Mouse (Mus musculus) adrenal gland, adult 18-20 months (tissue): ENCODE data around the gene Phf14. TPM values are rescaled to one million over a fixed set of nuclear protein-coding genes. Genes with fewer than 3 reads are reported as not detected.

Source experiments
- DNase-seq, 2 experiments: peaks; one replicate each; pipeline ENCODE4 v3.0.0; 2021 to 2022; ENCODE audit warnings: low spot score in 2 of 2
- total RNA-seq, 2 experiments: library from RNA; stranded (reverse); gene quantifications; 1 replicate in 1 of 2; 2 replicates in 1 of 2; pipeline ENCODE4 v1.2.3; 2021

The Phf14 gene
- total RNA-seq, 2 experiments from 2014 or later: 20.3 to 27.3 TPM

DNA sequence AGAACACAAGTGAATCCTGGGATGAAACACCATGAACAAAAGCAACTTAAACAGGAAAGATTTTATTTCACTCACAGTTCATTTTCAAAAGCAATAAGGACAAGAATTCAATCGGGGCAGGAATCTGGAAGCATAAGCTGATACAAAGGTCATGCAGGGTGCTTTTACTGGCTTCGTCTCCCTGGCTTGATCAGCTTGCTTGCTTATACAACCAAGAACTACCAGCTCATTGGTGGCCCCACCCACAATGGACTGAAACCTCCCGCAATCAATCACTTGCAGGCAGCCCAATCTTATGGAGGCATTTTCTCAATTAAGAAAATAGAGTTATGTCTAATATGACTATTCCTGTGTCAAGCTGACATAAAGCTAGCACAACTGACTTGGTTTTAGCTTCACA, 112.5 kb downstream of the Phf14 start:
- DNase-seq: no peak

DNA sequence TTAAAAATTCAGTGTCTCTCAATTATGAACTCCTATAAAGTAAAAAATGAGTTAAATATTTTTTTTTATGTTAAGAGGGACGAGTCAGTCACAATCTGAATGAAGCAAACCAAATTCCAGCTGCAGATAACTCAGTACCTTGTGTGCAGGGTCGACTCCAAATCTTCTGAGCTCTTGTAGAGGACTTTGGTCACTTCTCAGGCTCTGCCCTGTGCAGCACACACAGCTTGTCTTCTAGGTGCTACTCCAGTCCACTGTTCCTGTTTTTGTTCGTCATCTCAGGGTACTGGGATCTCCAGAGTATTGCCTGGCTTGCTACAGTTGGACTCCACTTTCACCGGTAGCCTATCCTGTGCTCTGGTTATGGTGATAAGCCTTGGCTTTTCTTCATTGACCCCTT, 113.1 kb downstream of the Phf14 start:
- DNase-seq: no peak

DNA sequence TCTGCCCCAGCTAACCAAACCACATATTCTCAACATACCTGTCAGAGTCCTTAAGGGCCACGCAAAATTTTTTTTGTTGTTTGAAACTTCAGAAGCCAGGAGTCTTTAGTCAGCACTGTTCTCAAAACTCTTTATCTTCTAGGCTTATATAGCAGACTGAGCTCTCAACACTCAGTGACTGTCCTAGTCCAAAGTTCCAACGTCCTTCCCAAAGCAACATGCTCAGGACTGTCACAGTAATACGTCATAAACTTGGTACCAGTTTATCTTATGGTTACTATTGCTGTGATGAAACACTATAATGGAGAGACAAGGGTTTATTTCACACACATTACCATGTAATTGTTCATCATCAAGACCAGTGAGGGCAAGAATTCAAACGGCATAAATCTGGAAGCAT, 113.9 kb downstream of the Phf14 start:
- no peak for DNase-seq

DNA sequence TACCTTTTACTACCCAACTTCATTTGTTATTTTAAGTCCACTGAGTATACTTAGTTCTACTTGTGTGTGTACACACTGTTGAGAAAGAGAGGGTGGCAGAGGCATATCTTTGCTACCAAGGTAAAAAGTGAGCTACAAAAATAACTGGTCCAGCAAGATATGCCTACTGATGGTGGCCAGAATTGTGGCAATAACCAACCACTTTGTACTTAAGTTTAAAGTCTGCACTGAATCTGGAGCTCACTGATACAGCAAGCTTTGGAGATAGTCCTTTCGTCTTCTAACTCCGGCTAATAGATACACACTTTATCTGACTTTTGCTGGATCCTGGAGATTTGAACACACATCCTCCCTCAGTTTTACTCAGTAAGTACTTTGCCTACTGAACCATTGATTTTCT, 115.8 kb downstream of the Phf14 start:
- DNase-seq: no peak

DNA sequence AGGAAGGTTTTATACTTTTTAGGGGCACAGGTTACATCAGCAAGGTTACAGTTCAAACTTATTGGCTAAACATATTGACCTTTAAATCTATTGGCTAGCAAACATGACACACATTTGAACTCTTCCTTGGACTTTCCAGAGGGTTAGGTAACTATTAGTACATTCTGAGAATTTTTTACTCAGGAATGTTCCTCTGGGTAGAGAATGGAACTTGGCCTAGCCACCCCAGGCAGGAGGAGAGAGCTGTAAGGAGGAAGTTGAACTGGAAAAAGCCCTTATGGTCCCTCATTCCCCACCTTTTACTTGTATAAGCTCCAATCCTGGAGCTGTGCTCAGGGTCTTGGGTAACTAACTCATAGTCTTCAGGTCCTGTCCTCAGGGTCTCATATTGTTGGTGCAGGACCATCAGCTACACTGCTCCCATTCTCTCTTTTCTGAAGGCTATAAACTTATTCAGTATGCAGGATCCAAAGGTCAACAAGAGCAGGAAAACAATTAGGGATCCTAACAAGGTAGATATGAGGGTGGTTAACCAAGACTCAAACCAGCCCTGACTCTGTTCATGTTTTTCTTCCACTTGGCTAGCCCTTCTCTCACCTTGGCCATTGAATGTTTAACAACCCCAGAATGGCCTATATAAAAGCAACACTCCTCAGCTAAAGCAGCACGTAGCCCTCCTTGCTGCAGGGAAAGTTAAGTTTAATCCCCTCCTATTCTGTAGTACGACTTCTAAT, 119.4 kb downstream of the Phf14 start:
- no peak for DNase-seq

DNA sequence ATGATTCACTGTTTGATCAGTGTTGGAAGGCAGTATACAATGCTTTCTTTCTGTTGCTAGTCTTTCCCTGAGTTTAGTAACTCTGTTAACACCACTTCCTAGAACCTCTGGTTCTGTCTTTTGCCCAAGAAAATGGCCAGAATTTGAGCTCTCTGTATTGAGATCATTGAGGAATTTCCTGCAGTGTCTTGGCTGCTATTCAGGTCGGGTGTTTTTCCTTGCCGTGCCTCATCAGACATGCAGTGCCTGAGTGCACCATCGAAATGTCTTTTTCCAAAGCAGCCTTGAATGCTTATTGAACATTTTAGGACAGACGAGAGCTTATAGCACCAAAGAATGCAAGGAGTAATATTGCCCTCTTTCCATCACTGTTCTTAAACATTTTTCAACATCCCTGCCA, 127.0 kb downstream of the Phf14 start:
- no peak for DNase-seq

DNA sequence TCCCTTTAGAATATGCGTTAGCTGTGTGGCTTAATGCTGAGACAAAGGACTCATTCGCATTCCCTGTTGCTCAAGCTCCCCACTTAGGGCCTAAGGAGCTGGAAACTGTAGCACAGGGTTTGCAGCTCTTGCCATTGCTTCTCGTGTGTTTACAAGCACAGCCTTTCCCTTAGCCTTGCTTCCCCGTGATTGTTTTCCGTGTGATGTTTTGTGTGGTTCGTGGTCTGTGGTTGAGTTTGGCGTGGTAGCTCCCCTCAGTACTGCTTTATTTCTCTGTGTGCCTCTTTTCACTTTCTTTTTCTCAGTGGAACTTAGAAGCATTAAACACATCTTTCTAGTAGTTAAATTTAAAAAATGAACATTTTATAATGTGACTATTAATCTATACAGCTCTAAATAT, 130.7 kb downstream of the Phf14 start:
- DNase-seq: no peak

DNA sequence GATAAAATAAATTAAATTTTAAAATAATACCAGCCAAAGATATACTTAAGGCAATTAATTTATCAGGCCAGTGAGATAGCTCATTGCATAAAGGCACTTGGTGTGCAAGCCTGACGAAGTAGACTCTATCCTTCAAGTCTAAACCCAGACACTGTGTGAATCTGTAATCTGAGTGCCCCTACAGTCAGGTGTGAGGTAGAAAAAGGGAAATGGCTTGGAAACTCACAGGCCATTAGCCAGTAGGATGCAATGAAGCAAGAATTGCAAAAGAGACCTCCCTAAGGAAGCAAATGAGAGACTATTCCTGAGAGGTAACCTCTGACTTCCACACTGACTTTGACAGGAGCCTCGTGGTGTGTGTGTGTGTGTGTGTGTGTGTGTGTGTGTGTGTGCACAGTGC, 145.3 kb downstream of the Phf14 start:
- DNase-seq: no peak

DNA sequence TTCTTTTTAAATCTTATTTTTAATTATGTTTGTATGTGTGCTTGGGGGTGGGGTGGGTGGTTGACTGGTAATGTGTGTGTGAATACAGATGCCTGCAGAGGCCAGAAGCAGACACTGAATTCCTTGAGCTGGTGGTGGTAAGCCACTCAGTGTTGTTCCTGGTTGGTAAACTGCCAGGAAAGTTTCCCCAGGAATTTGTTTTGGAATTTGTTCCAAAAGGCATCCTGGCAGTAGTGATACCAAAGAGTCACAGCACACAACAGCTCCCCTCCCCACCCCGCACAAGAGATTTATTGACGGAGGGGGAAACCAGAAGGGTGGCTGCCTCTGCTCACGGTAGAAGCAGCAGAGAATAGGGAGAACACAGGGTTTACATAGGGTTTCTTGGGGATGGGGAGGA, 146.5 kb downstream of the Phf14 start:
- DNase-seq: no peak

DNA sequence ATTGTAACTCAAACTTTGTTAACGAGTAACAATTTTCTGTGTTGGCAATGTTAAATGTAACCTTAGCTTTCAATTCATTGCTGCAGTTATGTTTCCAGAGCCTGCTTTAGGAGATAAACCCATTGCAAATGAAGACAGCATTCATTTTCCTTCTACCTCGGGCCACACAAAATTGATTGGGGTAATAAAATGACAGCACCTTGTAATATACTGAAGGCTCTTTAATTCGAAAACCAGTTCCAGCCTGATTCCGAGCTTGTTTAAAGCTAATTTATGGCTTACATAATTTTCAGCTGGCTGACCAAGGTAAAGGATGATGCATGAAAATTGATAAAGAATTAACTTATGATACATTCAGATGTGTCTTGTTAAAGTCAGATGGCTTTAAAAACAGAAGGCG, 151.1 kb downstream of the Phf14 start:
- no peak for DNase-seq

DNA sequence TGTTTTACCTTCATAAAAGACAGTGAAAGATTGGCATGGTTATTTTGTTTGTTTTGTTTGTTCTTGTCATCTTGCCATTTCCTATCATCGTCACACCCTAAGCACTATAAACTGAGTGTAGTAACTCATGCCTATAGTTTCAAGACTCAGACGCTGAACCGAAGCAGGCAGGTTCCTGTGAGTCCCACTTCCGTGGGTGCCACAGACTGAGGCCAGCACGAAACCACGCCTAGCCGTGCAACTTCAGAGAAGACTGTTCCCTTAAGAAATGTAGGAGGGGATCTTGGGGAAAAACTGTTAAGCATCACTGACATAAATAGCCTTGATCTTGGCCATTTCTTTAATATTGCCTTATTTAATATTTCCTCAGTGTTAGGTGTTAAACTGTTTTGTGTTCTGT, 152.4 kb downstream of the Phf14 start:
- no peak for DNase-seq

DNA sequence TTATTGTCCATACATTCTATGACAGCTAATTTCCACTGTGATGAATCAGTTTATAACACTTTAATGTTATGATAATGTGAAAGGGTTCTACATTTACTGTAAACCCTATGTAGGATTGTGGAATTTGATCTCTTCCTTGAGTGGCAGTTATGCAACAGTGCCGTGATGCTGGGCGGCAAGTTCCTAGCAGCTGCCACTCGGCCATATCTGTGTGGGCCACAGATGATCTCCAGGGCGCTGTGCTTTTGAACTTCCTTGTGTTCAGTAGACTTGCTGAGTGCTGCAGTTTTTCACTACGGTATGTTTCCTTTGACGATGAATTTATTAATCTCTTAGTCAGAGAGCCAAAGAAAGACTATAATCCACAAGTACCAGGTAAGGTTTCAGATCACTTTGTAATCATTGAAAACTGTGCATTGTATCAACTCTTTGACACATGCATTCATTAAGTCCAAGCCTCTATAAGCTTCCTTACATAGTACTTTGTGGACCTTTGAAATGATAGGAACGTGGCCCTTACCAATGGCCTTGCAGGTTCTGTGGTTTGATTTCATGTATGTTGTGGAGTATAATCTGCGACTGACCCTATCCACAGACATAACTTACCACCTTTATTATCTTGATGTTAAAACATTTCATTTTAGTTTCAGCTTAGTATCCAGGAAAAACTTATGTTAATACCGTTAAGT, 153.0 kb downstream of the Phf14 start:
- no peak for DNase-seq

DNA sequence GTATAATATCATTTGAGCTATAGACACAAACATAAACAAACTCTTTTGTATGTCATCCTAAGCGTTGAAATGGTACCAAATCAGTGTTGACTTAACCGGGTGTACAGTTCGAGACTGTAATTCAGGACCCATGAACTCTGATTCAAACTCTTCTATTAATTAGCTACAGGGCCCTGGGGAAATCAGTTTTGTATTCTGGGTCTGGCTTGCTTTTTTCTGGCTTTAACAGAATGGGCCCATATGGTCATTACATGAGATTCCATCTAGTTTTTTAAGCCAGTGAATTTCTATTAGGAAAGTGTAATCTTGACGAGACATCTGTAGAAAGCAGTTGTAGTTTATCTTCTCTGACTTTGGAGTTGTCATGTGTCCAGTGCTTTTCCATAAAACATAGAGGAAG, 160.3 kb downstream of the Phf14 start:
- no peak for DNase-seq

DNA sequence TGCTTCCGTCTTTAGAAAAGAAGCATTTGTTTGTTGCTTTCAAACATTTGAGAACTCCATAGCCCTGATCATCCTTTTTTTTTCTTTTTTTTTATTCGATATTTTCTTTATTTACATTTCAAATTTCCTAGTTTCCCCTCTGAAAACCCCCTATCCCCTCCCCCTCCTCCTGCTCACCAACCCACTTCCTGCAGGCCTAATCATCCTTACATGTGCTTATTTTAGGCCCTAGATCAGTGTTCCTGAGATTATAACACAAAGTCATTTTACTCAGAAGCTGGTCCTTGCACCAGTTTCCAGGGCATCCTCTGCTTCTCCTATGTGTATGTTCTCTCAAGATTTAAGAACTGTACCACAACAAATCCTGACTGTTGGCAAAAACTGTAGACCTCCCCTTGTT, 161.7 kb downstream of the Phf14 start:
- DNase-seq: no peak

DNA sequence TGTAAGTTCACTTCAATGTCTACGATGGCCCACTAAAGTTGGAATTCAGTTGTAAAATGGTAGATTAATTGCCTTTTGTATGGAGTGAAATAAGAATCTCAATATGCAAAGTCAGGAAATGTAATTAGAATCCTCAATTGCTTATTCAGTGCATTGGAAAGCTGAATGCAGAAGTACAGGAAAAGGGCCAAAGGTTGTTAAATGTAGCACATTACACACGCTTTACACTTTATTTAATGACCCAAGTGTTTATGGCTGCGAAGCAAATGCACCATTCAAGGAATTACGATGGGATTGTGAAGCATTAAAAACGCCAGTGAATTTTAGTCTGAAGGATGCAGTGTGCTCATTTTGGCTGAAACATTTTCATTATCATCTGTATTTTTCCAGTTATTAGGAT, 167.0 kb downstream of the Phf14 start:
- DNase-seq: no peak

DNA sequence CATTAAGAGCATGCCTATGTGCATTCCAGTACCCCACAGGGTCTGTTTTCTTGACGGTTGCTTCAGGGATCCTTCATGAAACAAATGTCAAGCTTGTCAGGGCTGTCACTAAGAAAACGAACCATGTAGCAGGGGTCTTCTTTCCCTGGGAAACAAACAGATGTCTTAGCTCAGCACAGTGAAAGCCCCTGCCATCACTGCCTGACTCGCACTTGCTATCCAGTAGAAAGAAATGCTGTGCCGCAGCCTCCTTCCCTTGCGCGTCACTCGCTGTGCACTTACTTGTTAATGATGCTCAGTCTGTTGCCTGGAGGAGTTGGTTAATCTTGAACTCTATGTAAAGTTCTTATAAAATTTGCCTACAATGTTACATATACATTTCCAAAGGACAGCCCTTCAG, 169.7 kb downstream of the Phf14 start:
- DNase-seq: no peak

DNA sequence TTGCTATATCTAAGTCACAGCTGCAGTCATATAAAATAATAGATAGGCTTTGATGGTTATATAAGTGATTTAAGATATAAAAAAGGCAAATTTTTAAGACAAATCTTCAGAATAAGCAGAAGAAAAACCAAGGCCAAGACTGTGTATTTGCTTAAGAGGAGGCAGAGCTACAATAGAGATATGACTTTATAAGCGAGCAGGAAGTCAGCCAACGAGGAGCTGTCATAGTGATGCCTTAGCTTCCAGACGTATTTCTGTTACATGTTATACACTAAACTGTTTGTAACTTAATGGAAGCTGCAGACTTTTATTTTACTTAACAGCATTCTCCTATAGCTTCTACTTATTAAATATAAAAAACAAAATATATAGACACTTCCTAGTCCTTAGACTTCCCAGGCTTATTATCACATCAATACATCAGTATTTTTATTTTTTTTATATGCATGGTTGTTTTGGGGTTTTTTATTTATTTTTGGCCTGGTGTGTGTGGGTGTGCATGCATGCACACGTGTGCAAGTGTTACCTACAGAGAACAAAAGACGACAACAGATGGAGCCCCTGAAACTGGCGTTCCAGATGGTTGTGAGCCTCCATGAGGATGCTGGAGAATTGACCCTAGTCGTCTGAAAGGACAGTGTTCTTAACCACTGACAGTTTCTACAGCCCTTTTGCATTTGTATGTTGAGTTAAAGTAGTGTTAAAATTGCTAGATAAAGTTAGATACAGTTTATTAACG, 170.4 kb downstream of the Phf14 start:
- DNase-seq: no peak

DNA sequence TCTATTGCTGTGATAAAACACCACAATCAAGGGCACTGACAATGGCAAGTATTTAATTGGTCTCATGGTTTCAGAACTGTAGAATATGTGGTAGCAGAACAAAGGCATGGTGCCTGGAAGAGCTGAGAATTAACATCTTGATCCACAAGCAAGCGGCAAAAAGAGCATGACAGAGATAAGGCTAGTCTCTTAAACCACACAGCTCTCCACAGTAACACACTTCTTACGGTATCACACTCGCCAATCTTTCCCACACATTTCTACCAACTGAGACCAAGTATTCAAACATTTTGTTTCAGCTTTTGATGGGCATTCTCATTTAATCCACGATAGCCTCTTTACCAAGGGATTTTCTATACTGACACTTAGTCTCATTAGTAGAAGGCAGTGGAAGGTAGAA, 171.7 kb downstream of the Phf14 start:
- no peak for DNase-seq

DNA sequence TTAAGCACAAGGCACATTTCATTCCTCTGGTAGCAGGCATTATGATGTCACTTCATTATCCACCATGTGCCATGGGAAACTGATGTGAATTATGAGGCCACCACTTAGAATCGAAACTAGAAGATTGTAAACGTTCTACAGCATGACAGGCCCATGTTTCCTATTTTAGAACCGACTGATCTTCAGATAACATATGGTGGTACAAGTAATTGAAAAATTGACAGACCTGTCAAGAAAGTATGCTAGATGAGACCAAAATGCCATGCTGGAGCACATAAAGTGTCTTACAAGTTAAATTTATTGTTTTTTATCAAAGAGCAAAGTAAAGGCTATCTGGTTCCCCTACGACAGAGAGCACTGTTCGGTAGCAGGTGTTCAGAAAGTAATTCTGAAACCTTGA, 172.8 kb downstream of the Phf14 start:
- no peak for DNase-seq

DNA sequence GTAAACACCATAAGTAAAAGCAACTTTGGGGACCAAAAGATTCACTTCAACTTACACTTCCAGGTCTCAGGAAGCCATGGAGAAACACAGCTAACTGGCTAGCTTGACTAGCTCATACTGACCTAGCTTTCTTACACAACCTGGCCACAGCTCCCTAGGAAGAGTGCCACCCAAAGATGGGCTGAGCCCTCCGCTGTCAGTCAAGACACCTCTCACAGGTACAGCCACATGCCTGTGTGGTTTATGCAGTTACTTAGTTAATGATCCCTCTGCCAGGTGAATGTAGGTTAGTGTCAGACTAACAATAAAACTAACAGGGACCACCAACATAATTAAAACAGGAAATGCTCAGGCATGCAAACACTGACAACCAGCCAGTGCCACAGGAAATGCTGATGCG, 174.1 kb downstream of the Phf14 start:
- DNase-seq: no peak

DNA sequence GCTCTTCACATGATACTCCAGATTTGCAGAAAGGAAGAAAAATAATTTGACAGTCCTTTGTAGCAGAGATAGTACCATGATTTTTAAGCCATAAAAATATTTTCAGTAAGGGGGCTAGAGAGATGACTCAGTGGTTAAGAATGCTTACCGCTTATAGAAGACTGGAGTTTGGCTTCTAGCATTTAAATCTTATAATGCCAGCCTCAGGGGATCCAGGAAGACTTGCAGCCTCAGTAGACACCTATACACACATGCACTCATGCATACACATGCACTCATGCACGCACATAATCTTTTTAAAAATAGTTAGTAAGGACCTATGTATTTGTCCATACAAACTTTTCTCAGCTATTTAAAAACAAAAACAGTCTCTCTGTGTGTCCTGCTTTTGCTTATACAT, 174.5 kb downstream of the Phf14 start:
- DNase-seq: no peak

DNA sequence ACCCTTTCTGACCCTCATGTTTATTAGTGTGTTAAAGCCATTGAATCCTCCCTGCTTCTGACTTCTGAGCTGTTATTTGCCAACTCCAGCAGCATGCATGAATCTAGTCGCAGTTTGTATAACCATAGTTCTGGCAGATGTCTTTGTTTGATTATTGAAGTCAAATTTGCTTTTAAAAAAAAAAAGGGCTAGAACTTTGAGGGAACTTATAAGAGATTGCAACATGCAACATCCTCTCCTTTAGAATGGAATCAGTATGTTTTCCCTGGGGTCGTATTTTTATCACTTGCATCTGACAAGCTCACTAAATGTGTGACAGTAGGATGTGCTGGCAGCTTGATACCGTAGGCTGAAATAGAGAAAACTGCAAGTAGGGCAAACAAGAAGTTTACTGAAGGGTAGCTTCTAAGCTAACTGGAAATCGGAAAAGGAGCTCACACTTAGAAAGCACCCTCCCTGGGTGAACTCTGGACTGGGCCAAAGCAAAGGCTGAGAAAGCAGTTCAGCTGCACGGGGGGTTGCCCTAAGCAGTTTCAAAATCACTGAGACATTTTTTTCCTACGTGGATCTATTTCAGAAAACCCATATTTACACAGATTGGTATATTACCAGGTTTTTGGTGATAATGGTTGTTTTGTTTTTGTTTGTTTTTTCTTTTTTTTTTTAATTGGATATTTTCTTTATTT, 175.1 kb downstream of the Phf14 start:
- DNase-seq: no peak
